Mouse (Mus musculus) gastrocnemius, adult 18-20 months (tissue): Measurements from ENCODE around the gene Zfp771. TPM values are rescaled to one million over a fixed set of nuclear protein-coding genes. Genes with fewer than 3 reads are reported as not detected.

Source experiments
- DNase-seq: peaks from one replicate; pipeline ENCODE4 v3.0.0; 2021; ENCODE audit warnings: low spot score
- long read RNA-seq, 2 experiments: library from polyadenylated mRNA; stranded (forward); transcript quantifications; one replicate each; pipeline ENCODE4 v2.0.0; 2021
- total RNA-seq, 2 experiments: library from RNA; stranded (reverse); gene quantifications; 2 replicates each; pipeline ENCODE4 v1.2.3; 2021

The Zfp771 gene
- 10 to 100 TPM; 19.7 to 21.1 TPM for total RNA-seq
- long read RNA-seq, experiment 1, transcript Zfp771-201 (3 exons, 1,484 nt) = major isoform, 35 of 43 reads
- long read RNA-seq, experiment 1, partial matches to known transcripts = 0 of 43 reads
- long read RNA-seq, experiment 1, other reads (novel, unspliced or antisense) = 8 of 43 reads
- long read RNA-seq, experiment 2, transcript Zfp771-201 (3 exons, 1,484 nt) = major isoform, 24 of 37 reads
- long read RNA-seq, experiment 2, partial matches to known transcripts = 1 of 37 reads
- long read RNA-seq, experiment 2, other reads (novel, unspliced or antisense) = 12 of 37 reads

DNA sequence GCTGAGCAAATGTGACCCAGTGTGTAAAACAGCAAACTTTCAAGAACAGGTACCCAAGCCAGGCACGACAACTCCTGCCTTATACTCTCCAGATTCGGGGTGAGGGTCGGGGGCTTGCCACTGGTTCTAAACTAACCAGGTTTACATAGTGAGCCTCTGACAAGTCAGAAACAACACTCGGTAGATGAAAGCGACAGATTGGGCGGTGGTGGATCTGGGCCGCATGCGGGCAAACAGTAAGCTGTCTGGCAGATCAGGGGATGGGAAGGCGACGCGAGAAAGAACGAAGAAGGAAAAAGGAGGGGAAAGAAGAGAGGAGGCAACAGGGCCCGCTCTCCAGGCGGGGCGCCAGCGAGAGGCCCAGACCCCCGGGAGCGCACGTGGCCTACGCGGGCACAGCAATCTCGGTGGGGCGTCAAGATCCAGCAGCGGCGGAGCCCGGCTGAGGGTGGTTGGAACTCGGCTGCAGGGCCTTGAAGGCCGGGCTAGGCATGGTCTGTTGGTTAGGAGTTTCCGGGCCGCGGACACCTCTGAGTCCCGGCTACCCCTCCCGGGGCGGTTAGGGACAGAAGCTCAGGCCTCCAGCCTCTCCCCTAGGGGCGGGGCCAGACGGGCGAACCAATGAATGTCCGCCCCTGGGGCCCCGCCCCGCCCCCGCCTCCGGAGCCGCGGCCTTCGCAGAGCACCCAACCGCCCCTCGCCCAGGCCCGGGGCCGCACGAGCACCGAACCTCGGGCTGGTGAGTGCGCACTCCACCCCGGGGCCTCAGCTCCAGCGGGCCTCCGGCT lies at the start of gene Zfp771:
TSS of gene Zfp771 (plus strand) at position 405 of the 788 bp plus-strand sequence.
- peak; percentile 94 for DNase-seq

DNA sequence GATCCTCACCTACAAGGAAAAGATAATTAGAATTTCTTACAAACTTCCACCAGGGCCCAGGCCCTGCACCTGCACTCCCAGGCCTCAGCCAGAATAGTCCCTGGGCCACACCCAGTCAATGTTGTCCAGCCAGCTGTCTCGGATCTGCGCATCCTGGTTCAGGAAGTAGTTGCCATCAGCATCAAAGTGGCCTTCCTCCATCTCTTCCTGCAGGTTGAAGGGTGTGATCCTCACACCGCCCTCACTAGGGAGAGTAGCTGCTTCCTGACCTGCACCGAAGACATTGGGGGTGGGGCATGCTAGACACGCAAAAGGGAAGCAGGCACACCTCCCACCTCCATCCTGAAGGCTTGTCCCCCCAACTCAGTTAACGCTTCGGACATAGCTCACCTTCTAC lies 49.4 kb upstream of the Zfp771 start:
- DNase-seq = no peak

DNA sequence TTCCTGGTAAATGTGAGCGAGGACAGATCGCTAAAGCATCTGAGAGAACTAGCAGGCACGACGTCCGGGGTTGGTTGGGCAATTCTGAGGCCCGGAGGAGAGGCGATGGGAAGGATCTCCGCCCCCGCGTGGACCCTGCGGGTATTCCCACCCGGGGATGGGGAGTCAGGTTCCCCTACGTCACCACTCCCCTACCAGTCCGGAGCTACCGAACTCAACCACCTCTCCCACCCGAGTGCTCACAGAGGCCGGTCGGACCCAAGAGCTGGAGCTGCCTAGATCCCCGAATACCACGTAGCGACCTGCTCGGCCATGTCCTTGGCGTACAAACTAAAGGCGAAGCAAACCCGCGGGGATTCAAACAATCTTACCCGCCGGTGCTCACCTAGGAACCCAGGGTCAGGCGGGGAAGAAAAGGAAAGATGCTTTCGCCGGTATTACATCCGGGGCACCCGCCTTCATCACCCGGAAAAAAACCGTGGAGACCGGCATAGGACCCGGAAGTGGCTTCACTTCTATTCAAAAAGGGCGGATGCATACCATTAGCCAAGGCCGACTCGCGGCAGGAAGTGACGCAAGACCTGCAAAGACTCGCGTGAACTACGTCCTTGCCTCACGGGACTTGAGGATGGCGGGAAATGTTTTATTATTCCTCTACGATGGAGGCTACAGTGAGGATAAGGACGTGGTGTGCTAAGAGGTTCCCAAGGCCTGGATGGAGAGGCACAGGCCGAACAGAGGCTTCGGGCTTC lies 48.4 kb upstream of the Zfp771 start, which contains the start of gene Cd2bp2:
TSS of gene Cd2bp2 (minus strand) at position 507 of the 752 bp plus-strand sequence.
- peak; percentile 97 for DNase-seq

DNA sequence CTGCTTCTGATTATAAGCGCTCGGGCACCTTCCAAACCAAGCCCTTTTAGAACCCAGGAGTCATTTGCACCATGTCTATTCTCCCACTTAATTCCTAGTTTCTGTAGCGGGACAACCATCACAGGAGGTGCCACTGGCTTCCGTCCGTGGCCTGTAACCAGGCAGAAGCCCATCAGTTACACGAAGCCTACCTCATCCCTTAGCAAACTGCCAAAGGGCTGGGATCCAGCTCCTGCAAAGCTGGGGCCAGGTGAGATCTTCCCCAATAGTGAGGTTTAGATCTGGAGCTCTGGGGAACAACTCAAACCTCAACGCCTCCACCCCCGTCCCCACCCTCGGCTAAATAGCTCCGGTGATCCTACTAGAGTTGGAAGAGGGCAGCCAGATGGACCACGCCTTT lies 47.6 kb upstream of the Zfp771 start:
- DNase-seq = no peak

DNA sequence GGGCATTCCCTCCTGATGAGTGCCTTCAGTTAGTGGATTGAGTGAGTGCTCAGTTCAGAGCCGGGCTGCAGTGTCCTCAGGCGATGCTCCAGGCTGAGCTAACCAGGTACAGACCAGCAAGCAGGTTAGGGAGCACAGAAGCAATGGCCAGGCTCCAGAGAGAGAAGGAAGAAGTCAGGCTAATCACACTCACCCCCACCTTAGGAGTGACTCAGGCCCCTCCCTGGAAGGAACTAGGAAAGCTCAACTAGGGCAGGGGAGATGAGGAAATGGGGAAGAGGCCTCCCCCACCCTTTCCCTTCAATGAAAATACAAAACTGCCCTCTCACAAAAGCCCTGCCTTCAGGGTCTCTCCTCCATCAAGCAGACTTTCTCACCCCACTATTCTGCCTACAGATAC lies 37.5 kb upstream of the Zfp771 start:
- no peak for DNase-seq

DNA sequence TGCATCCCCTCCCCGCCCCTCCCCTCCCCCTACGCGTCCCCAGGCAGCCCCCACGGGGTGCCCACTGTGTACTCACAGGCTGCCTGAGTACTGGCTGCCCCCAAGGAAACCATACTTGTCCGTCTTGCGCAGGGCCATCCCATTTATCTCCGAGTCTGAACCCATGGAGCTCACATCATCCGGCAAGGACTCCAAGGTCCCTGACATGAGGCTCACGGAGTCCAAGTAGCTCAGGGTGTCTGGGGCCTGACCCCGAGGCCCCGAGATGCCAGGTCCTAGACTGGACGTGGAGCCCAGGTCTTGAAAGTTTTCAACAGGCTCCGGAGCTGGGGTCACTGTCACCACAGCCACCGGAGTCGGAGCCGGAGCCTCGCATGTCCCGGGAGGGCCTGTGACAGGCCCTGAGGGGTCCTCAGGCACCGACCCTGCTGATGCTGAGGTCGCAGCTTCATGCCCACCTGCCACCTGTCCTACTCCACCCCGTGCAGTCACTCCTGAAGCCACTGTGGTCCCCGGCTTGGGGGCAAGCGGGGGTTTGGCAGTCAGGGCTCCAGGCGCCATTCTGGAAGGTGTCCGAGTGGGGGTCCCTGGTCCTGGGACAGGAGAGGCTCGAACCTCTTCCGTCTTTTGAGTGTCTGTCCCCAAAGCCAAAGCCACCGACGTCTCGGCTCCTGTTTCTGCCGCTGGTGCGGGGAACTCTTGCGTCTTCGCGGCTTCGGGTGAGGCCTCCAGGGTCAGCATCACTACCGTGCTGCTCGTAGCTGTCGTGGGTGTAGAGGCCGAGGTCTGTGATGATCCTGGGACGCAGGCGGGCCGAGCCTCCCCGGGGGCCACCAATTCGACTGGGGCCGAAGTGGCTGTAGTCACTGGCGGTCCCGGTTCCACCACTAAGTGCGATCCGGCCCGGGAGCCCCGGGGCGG lies 36.4 kb upstream of the Zfp771 start:
- DNase-seq = no peak

DNA sequence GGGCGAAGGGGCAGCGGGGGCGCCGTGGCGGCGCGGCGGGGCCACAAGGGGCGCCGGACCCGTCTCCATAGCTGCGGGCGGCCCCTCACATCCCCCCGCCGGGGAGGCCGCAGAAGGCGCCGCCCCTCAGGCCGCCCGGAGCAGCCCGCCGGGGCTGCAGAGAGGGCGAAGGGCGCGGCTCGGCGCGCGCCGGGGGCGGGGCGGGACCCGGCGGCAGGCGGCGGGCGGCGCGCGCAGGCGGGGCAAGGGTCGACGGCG lies 35.9 kb upstream of the Zfp771 start, which contains the start of gene Tbc1d10b:
TSS of gene Tbc1d10b (minus strand) at position 174 of the 258 bp plus-strand sequence.
- no peak for DNase-seq

DNA sequence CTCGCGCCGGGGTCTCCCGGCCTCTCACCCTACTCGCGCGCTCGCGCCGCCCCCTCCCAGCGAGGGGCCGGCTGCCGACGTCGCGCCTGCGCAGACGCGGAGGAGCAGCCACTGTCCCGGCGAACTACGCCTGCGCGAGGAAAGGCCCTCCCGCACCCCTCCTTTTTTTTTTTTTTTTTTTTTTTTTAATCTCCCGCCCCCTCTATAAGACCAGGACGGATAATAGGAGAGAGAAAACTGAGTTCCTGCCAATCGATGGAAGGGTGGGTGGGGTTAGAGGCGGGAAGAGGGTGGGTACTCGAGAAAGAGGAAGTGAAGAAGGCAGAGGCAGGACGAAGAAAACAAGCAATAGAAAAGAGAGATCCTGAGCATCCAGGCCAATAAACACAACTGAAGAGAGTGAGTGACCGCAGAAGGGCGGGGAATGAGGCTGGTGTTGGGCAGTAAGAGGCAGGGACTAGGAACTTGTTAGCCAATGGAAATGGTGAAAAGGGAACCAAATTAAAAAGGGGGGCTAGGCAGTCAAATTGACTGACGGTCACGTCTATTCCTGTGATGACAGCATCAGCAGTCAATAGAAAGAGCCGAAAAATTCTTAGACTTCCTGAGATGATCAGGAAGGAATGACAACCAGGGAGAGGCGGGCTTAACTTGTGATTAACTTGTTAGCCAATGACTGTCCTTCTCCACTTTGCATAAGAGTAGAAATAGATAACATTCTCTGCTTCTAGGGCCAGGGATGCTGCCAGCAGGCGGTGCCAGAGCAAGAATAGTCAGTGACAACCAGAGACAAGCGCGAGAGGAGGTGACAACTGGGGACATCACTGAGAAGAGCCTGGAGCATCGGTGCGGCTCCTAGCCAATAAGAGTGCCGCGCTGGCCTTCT lies 35.3 kb upstream of the Zfp771 start, which contains the start of gene Mylpf:
TSS of gene Mylpf (plus strand) at position 338 of the 886 bp plus-strand sequence.
- peak; percentile 93 for DNase-seq

DNA sequence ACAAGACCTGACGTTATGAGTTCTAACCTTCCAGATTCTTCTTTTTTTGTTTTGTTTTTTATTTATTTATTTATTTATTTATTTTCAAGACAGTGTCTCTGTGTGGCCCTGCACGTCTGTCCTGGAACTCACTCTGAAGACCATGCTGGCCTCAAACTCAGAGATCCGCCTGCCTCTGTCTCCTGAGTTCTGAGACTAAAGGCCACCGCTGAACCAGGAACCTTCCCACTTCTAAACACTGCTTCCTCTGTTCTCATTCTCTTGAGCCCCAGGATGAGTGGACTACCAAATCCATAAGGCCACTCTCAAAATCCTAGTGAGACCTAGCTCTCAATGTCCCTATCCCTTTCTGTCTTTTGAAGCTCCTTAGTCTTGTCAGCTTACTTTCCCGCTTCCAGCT lies 34.2 kb upstream of the Zfp771 start:
- no peak for DNase-seq

DNA sequence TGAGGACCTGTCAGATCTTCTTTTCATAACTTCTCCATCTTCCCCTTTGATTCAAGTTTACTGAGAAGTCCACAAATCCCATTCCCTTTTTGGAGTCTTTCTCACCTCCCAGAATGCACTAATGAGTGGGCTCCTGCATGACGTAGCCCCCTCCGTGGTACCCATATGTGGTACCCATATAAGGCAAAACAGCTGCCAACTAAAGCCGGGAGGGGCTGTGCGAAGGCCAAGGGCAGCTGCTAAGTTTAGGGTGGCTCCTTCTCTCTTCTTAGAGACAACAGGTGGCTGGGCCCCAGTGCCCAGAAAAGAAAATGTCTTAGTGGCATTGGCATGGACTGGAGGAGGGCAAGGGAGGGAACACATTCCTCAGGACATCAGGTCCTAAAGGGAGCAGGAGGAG lies 33.8 kb upstream of the Zfp771 start:
- DNase-seq = peak; percentile 81

DNA sequence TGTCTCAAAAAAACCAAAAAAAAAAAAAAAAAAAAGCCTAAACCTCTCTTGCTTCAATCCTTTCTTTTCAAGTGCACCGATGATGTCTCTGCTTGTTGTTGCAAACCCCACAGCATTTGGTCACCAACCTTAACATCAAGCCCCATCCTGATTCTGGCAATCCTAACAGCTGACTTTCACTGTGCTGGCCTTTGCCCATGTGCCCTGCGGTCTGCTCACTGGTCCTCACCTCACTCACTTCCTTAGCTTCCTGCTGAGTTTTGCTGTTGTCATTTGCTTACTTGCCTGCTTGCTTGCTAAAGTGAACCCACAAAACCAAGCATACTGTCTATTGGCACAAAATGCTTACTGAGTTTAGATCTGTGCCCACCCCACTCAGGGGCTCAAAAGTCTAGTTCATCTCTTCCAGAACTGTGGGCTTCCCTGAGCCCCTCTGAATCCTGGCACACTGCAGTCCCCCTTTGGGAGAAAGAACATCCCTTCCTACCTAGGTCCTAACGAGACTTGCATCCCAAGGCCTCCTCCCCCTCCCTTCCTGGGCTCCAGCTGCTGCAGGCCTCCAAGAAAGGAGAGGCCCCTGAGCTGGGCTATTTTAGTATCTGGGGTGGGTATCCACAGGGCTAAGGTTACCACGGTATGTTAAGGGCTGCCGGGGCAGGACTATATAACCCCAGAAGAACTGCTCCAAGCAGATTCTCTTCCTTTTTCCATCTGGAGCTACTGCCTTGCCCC lies 32.9 kb upstream of the Zfp771 start:
- DNase-seq = peak; percentile 78

DNA sequence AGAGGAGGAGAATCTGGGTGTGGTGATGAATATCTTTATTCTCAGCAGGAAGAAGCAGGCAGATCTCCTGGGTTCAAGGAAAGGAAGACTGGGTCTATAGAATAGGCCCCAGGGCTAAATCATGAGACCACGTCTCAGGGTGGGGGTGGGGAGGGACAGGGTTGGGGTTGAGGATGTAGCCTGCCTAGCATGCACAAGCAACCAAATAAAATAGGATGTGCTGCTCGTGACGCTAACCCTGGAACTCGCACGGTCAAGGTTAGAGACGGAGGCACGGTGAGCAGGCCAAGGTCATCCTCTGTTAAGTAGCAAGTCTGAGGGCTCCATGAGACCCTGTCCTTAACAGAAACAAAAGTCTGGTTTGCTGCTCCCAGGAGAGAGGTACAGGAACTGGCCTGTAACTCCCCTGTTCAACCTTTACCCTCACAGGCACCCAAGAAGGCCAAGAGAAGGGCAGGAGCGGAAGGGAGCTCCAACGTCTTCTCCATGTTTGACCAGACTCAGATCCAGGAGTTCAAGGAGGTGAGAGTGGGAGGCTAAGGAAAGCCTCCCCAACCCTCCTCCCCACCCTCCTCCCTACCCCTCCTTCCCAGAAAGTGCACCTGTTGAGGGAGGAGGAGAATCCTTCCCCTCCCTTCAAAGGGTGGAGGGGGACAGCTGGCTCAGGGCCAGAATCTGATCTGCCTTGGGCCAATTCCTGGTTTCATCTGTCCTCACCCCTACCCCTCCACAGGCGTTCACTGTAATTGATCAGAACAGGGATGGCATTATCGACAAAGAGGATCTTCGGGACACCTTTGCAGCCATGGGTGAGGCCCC lies 31.4 kb upstream of the Zfp771 start:
- peak; percentile 50 for DNase-seq

DNA sequence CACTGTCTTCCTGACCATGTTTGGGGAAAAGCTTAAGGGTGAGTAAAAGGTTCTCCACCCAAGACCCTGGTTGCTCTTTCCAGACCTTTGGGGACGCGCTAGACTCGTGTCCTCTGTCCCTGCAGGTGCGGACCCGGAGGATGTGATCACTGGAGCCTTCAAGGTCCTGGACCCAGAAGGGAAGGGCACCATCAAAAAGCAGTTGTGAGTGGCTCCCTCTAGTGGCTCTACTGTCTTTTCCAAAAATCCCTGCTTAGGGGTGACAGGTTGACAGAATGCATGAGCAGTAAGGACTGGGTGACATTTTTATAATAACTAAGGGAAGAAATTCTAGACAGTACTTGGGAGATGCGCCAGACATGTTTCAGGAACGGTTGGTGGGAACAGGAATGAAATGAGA lies 30.6 kb upstream of the Zfp771 start:
- DNase-seq = peak; percentile 64

DNA sequence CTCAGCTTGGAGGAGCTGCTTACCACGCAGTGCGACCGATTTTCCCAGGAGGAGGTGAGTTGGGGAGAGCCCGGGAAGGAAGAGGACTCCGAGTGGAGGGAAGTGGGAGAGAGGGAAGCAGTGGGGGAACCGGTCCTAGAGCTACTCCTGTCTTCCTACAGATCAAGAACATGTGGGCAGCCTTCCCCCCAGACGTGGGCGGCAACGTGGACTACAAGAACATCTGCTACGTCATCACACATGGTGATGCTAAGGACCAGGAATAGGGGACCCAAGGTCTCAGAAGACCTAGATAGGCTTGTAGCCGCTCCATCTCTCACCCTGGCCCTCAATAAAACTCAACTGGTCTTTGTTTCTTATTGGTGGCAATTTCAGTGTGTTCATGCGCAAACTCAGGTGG lies 30.1 kb upstream of the Zfp771 start:
- no peak for DNase-seq

DNA sequence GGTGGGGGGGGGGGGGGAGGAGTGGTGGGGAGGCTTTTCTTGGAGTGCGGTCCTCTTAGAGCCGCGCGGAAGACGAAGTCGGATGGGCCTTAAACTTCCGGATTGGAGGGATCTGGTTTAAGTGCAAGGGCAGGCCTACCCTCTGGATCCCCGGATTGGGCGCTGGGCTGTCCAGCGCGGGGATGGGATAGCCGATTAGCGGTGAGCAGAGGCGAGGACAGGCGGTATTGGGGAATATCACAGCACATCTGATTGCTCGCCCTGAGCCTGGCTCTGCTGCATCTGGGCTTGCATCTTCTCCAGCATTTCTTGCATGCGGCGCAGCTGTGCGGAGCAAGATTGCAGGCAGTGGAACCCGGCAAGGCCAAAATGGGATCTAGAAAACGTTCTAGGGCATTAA lies 29.6 kb upstream of the Zfp771 start:
- DNase-seq = peak; percentile 39

DNA sequence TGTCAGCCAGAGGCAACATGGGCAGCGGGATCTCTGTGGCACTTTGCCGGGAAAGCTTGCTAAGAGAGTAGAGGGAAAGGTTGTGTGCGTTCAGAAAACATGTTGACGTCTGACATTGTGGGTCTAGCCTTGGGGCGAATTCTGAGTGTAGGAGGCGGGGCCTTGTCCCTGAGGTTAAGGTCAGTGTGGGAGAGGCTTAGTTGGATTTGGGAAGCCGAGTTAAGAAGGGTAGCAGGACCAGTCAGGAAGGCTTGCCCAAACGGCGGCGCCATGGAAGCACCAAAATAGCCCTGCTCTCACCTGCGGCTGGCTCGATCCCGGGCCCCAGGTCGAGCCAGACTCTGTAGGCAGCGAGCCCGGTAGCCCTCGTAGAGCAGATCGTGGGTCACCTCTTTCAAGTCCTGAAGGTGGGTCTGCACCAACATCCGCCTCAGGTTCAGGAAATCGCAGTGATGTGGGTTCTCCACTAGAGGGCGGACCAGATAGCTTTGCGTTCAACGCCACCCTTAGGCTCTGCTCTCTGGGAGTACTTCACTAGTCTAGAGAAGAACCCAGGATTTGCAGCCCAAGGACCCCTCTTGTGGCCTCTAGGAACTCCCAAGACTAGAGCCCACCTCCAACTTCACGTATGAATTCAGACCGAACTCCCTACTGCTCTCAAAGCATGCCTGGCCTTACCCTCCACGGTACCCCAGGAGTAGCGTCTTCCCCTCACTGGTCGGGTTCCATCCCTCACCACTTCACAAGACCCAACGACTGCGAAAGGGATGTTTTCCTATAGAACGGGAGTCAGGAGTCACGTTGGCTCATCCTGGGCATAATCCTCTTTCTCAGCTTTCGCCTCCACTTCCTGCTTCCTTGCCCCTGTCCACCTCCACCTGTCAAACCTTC lies 28.8 kb upstream of the Zfp771 start:
- peak; percentile 80 for DNase-seq

DNA sequence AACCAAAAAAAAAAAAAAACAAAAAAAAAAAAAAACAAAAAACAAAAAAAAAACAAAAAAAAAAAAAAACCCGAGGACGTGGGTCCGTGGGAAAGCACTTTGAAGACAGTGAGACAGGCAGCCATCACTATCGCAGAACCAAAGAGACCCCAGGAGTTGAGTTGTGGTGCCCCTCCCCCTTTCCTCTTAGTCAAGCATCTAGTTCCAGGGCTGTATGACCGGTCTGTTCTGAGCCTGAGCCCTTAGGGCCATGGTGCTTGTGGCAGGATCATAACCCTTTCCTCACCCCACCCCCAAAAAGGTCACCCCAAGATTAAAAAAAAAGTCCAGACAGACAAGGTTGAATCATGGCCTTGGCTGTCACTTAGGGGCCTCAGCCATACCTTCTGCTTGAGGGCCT lies 27.8 kb upstream of the Zfp771 start:
- DNase-seq = no peak

DNA sequence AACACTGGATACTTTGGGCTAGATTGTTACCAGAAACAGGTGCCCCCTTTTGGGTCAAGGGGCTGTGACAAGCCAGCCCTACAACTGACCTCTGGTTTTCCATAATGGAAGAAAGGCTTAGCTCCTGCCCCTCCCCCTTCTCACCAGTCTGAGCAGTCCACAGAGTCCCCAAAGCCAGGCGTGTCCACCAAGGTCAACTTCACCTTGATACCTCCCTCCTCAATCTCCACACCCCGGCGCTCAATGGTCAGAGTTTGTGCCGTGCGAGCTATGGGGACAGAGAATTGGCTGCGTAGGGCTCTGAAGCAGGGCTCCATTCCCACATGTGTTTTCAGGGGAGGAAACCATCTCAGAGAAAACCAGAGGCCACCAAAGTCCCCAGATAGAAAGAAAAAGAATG lies 26.6 kb upstream of the Zfp771 start:
- no peak for DNase-seq
